Mouse (Mus musculus) adrenal gland, postnatal 10 days (tissue): ENCODE data around the gene Ntng1. TPM values are rescaled to one million over a fixed set of nuclear protein-coding genes. Genes with fewer than 3 reads are reported as not detected.

ENCODE experiments used
- DNase-seq: peaks from one replicate; pipeline ENCODE4 v3.0.0; 2021; ENCODE audit warnings: mixed read lengths
- total RNA-seq, 2 experiments: library from RNA; stranded (reverse); gene quantifications; 2 replicates each; pipeline ENCODE4 v1.2.3; 2021

Gene Ntng1
- total RNA-seq, 2 experiments from 2014 or later = 1.2 to 2.4 TPM

DNA sequence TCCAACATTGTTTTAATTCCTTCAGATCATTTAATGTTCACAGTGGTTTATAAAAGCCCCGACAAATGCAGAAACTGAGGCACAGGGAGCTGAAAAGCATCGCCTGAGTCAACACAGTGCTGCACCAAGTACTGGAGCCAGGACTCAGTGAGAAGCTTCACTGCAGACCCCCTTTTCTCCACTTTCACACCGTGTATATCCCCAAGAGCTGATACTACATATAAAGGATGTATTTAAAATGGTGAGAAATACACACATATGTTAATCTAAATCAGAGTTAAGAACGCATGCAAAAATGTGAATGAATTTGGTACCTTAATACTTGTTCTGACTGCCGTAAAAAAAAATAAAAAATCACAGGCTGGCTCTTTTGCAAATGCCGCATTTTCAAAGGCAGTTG is 88.4 kb downstream of the Ntng1 start:
- no peak for DNase-seq

DNA sequence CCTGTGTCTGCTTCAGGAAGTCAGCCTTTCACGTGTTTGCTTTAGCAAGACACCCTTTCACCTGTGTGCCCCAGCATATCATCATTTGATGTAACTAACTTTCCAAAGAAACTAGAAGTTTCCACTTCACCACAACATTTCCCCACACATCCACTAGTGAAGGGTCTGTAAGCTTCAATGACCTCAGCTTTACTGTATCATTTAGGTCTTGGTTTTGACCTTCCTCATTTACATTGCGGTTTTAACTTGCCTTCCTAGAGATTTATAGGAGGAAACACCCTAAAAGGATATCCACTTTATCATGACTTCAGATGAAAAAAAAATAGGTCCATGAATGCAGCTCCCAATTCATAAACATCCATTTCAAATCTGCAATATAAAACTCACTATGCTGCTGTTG is 89.7 kb downstream of the Ntng1 start:
- DNase-seq = no peak

DNA sequence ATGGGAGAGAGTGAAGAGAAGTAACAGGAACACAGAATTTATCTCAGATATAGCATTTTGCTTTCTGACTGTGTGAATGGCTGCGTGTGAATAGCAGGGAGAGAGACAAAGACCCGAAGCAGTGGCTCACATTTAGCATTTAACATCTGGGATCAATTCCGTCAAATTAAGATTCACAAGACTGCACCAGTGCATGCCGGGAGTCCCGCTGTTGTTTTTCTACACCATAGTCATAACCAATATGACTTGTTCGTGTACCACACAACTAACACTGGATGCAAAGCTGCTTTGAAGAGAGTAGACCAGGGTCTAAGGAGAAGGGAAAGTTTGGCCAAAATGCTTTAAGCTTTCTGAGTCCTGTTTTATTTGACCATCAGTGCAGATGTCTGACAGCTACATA is 95.7 kb downstream of the Ntng1 start:
- no peak for DNase-seq

DNA sequence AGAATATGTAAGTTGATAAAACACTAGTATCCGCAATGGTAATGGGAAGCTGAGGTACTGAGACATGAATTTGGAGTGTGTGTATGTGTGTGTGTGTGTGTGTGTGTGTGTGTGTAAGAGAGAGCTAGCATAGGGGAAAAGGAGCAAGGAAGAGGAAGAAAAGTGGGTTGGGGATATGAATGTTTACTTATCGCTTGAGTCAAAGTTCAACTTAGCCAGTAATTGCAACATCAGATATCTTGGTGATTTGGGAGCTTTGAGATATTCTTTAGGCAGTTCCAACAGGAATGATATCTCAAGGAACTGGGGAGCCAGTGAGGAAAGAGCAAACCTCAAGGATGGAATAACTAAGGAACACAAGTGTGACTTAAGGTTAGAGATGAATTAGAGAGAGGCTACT is 97.1 kb downstream of the Ntng1 start:
- no peak for DNase-seq

DNA sequence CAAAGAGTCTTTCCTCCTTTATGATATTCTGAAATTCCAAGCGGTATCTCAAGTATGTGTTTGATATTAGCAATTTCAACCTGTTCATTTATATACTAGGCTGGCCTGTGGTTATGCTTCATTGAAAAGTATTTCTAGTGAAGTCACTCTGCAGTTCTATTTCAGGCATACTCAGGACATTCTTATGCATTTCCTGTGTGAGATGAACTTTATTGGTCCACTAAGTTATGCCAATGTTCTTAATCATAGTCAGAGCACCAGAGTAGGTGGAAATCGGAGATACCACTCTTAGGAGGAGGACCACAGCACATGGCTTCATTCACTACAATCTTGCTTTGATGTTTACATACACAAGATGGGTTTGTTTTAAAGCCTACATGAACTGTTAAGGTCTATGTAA is 99.6 kb downstream of the Ntng1 start:
- no peak for DNase-seq

DNA sequence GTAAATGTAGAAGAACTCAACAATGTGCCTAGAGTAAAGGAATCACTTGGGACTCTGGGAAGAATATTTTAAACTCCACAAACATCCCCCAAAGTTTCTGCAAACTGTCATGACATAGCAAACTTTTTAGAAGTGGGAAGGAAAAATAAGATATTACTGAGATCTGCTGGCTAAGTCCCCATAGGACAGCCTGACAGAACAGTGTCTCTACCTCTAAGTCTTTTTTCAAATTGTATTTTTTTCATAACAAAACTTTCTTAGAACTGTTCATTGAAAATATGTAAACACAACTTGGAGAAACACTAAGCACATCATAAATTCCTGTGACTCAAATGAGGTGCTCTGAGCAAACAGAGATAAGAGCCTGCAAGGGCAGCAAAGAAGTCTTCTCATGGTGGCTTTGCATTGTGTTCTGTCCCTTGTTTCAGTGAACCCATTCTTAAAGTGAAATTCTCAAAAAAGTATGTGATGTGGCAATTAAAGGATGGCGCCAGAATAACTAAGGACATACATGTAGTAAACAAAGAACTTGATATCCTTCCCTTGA is 100.1 kb downstream of the Ntng1 start:
- DNase-seq = no peak

DNA sequence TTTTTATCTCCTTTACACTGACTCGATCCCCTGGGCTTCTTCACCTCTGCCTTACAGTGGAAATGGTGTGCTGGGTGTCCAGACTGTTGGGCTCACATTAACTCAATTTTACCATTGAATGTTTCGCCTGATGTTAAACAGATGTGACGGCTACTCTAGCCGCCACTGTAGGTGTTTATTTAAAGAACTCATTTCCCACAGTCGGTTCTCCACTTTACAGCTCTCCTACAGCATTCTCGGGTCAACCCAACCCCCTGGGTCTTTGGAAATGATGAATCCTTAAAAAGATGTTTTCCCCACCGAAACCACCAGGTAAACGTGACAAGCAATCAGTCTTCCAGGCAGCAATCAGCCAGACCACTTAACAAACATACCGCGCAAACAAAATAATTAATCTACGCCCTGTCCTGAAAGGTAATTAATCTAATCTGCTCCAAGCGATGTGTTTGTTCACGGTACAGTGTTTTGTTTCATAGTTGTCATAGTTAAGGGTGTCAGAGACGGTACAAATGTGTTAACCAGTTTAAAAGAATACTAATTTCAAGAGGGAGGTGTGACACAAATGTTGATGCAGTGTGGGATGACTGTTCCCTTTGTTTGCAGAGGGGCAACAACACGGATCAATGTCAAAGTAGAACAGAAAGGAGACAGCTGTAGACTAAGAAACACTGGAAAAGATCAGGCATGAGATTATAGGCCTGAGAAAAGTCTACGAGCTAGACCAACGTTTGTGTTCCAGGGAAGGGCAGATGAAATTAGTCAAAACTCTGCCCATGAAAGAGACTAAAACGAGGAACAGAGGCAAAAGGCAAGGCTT is 120.8 kb downstream of the Ntng1 start:
- no peak for DNase-seq

DNA sequence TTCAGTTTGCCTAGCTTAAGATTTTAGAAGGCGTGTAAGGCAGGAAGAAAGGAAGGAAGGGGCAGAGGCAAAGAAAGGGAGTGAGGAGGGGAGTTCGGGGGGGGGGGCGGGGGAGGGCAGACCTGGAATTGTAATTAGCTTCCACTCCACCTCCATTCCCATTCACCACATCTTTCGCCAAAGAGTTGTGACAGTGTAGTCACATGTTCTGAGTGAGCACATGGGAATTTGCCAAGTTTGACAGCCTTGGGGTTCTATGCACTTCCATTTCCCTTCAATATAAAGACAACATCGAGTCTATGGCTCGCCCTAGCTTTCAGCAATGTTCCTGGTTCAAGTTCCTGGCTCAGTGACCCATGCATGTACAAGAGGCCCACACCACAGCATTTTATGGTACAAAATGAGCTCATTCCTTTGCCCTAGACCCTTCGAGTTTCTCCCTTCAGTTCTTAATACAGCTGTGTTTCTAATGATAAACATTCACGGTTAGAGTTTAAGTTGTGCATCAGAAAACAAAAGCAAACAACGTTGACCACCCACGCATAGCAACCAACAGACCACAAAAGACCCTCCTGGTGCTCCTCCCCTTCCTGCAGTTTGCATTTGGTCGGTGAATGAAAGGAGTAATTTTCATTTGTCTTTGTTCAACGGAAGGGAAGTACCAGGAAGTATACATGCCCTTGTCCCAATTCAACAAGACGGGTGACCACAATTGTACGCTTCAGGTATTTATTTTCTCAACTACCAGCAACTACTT is 132.8 kb downstream of the Ntng1 start:
- DNase-seq = no peak

DNA sequence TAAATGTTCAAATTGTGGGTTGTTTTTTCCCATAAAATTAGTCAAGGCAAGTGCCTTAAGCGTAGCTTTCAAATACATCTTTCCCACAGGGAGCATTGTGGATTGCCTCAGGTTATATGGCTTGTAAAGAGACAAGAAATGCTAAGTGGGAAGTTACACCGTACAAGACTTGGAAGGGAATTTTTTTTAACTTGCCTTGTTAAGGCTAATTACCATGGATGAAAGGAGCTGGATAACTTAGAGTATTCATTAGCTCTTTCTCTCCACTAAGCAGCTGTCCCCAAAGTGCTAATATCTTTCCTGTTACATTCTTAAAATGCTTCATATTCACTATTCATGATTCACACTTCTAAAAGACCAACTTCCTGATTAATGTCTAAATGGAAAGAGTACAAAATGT is 133.4 kb downstream of the Ntng1 start:
- DNase-seq = no peak

DNA sequence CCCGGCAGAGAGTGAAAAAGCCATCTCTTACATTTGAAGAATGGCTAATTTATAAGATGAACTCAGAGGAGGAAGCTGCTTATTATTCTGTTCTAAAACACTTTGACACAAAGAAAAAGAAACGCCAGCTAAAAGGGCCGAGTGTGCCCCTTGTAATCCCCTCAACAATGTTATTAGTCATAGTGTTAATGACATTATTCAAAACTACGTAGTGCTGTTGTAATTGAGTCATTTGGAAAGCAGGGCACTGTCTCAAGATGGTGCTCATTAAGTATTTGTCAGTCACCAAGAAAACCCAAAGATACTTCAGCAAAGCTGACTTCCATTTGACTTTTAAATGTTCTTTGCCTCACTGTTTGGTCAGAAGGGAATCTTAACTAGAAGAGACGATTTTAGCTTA is 143.5 kb downstream of the Ntng1 start:
- no peak for DNase-seq

DNA sequence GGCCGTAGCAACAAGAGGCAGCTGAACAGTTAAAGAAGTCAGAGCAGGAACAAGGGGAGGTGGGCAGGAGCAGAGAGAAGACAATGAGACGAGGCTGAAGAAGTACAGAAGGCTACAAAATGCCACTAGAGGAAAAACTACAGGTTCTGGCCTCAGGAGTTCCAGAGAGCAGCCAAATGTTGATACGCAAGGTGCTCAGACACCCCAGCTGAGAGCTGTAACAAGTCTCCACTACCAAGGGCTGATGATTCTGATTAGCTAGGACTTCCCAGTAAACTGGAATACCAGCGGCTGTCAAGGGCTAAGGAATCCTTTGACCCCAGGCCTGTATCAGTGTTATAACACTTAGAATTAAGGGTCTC is 148.2 kb downstream of the Ntng1 start:
- no peak for DNase-seq

DNA sequence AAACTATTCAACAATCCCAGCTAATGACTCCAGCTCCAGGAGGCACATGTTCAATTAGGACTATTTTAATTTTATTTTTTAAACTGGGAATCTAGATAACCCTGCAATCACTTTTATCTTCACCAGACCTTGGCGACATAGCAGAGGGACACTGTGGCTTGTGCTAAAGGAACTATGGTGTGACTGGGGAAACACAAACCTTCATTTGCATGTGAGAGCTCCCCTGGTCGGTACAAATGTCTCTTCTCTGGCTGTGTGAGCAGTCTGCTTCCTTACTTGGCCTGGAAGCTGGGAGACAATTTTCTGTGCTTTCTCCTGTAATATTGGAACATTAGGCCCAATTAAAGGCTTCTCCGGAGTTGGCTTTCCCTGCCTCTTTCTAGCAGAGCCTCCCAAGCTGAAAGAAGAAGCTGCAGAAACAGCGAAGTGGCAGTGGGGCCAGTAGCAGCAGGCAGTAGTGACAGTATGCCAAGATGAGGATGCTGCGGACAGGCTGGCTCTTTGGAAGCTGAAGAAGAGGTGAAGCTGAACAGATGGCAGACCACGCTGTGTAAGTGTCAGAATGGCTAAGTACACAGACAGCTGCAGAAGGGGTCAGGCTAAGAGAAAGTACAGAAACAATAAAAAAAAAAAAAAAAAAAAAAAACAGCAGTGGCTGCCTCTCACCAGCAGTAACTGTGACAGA is 148.7 kb downstream of the Ntng1 start:
- DNase-seq = no peak

DNA sequence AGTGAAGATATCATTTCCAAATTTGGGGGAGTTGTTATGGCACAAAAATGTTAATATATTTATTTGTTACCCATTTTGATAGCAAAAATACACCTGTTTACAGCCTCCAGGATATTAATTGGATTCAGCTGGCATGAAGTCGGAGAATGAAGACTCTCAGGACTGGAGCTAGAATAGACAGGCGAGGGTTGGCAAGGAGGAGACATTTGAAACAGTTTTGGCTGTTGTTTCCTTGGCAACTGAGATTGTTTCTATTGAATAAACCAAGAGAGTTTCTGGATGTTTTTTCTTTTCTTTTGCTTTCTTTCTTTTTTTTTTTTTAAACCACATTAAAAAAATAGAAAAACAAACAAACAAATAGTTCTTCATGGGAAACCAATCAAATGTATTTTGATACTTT is 159.7 kb downstream of the Ntng1 start:
- DNase-seq = no peak

DNA sequence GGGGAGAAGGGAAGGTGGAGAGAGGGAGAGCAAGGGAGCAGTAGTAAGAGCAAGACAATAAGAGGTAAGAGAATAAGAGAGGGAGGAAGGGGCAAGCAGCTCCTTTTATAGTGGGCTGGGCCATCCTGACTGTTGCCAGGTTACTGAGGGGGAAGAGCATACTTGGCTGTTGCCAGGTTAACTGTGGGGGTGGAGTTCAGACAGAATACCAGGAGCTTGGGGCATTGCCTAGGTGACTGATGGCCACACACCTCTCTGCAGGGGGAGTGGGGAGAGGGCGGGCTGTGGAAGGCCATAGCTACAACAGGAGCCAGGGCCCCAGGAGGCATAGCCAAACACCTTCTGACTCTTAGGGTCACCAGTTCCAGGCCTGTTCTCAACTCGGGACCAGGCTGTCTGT is 166.2 kb downstream of the Ntng1 start:
- DNase-seq = no peak

DNA sequence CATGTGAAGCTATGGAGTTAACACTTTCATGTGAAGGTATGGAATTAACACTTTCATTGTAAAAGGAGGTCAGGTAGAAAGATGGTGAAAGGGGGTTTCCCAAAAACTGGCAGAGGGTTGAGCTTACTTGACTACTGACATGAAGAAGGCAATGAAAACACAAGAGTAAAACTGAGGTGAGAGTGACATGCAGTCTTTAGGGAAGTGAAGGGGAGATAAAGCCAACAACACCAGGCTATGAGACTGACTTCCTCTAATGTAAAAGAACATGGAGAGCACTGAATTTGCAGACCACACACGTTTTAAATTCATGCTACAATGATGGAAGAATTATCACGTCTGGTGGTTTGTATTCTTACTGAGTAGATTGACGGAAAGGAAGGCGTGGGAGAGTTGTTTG is 168.7 kb downstream of the Ntng1 start:
- no peak for DNase-seq

DNA sequence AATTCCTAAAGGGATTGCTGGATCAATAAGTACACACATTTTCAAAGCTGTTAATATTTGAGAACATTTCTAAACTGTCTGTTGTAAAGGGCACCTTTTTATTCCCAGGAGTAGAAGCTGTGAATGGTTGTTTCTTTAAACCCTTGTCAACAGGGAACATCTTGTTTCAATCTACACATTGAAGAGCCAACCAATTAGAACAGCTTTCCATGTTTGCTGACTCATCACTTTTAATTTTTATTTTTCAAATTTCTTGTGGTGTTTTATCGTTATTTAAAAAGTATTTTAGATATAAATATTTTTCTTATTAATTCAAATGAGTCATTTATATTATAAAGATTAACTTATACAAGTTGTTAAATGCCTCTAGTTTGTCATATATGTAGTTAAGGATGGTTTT is 172.3 kb downstream of the Ntng1 start:
- DNase-seq = no peak

DNA sequence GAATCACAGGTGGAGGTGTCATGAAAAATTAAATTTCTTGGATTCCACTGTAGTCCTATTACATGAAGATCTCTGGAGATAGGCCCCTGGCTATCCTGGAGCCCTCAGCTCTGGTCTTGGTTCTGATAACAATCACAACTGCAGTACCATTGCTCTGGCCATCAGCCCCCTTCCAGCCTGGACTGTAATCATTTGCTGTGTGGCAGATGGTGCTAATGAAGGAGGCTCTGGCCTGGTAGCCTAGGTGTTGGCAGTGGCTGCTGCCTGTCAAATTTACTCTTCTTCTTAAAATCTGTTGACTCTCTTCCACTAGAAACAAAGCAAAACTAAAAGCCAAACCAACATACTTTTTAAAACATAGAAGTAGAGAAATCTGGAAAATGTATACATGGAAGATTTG is 173.6 kb downstream of the Ntng1 start:
- no peak for DNase-seq

DNA sequence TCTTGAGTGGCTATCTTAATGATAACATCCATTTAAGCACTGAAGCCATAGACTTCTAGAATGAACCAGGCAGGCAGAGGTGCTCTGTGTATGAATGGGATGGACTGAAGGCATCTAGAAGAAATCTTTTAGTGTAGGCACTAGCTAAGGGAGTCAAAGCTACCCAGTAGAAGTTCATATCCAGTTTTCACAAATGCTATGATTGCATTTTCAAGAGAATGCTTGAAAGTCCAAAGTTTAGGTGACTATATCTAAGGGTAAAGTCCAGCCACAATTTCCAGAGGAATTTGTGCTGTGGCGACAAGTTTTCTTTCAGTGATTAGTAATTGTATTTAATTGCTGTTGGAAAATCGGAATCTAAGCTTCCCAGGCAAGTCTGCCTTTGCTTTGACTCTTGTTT is 181.2 kb downstream of the Ntng1 start:
- DNase-seq = no peak

DNA sequence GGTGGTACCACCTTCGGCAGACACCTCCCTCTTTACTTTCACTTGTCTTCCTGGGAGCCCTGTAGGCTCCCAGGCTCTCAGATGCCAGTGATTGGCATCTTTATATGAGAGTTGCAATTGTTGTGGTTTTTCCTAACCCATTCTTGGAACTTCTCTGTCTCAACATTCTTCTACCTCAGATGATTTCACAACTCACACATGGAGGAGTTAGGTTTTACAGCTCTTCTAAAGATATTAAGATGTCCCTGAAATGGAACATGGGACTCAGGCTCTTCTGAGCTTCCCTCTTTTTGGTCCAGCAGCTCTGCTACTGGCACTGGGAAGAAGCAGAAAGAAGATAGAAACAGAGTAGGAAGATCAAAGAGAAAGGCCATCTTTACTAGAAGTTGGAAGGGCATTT is 200.9 kb downstream of the Ntng1 start:
- no peak for DNase-seq

DNA sequence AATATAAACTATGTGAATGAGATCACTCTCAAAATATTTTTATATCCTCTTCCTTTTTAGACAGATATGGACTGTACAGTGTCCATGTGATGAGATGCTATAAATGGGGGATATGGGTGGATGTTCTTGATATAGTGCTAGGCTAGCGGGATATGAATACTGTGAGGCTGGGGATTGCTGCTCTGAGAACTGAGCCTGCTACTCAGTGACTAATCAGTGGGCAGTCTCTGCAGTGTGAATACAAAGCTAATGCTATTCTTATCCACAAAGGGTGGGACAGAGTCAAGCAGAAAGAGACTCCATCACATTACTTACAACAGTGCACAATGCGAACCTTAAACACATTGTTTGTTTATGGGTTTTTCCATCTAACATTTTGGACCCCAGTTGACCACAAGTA is 206.2 kb downstream of the Ntng1 start:
- DNase-seq = no peak

DNA sequence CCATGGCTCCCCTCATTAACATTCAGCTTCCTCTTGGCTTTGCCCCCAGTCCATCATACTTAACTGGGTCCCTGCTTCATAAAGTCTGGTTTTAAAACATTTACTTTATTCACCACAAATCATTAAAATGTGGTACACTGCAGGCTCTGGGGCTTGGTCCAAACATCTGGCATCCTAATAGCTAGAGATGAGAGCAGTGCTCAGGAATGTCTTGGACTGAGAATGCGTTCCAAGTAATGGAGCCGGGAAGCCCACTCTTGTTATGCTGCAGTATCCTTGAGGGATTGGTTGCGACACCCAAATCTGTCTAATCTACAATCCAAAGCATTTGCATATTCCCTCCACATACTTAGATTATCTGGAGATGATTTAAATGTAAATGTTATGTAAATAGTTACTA is 207.5 kb downstream of the Ntng1 start:
- no peak for DNase-seq

DNA sequence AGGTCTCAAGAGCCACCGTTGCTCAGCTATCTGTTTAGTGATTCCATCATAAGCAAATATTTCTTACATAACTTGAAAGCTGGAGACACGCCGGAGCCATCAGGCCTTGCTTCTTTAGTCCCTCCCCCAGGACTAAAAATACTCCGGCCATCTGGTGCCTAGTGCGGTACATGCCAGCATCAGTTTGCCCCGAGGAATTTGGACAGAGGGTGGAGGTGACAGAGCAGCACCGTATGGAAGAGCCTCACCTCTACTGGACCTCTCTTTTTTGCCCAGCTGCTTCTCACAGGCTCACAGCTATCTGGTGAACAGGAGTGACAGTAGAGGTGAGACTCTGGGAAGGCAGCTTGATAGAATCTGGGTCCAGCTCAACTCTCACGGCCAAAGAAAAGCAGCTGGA is 211.6 kb downstream of the Ntng1 start:
- no peak for DNase-seq

DNA sequence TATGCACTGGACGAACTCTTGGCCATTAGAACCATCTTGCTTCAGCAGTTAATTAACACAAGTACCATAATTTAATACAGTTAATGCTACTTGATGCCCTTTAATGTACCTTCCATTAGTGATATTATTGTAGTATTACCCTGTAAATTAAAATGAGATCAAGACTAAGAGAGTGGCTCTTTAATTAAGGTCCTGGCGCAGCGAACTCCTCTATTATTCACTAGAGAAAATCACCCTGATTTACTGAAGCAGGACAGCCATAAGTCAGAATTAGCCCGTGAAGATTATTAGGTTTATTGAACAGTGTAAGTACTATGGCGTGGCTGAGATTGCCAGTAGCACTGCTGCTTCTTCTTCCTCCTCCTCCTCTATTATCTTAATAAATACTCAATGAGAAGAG is 212.8 kb downstream of the Ntng1 start:
- DNase-seq = no peak
